Mouse (Mus musculus): ENCODE data around the gene Aif1l.

DNA sequence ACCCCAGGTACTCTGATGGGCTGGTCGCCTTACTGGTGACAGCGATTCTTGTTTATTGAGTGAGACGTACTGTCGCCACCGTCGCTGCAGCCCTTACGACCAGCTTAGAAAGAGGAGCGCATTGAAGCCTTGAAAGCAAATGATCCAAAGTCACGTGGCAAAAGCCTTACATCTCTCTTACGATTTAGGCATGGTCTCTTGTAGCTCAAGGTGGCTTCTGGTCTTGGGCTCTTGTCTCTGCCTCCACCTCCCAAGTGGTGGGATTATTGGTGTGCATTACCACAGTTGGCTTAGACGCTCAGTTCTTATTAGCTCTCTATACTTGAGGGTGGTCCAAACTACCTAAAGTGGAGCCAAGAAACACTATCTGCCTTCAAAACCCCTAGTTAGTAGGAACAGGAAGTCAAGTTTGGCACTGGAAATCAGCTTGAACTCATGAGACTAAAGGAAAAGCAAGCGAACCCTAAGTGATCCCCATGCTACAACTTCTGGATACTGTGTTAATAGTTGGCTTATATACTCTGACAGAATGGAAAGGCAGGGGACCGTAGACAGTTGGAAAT is 25.0 kb downstream of the Aif1l start:
- TF ChIP-seq POLR2A (IDR thresholded peaks at IDR 0.05; ENCODE audit: borderline replicate concordance, extremely low read depth, insufficient read depth, insufficient read length, poor library complexity, severe bottlenecking) (no peak), CTCF (IDR thresholded peaks at IDR 0.05; ENCODE audit: borderline replicate concordance, extremely low read depth, insufficient read depth, insufficient read length) (no peak)
